Mouse (Mus musculus) stomach, postnatal 0 days (tissue): ENCODE data around the gene 4930430F08Rik.

Source experiments
- CTCF ChIP-seq: IDR thresholded peaks from 2 replicates; pipeline ENCODE4 v1.5.1; 2016; ENCODE audit warnings: antibody characterized with exemption, low read depth, mild to moderate bottlenecking, moderate library complexity
- EP300 ChIP-seq: optimal IDR thresholded peaks from 2 replicates; pipeline ENCODE3; 2016; ENCODE audit warnings: antibody characterized with exemption

DNA sequence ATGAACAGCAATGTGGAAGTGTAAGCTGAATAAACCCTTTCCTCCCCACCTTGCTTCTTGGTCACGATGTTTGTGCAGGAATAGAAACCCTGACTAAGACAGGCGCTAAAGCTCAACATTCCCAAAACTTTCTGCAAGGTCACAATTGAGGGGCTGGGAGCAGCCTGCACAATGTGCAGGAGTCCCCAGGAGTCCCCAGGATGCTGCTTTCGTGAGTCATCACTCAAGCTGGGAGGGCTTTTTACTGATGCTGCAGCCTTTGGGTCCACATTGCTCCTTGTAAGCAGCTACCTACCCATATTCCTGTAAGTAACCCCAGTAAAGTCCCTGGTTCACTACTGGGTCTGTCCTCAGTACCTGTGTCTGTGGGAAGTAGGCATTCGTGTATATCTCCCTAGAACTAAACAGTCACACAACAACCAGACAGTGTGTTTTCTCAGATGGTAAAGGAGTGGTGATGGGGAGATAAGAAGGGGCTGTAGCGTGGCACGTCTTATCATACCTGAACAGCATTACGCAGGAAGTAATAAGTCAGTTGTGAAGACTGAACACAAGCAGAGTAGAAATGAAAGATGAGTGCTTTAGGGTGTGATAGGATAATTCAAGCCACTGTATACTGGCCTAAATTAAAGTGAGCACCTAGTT, 15.6 kb downstream of the 4930430F08Rik start:
- TF ChIP-seq CTCF (no peak), EP300 (no peak)
